Mouse (Mus musculus) G1E (cell line): ENCODE results near the gene Smarca4. TPM values are rescaled to one million over a fixed set of nuclear protein-coding genes. Genes with fewer than 3 reads are reported as not detected.

Experiments
- ATAC-seq: 2 replicates; pipeline ENCODE4 v1.8.0; 2016; ENCODE audit warnings: mild to moderate bottlenecking; ENCODE audit not compliant: insufficient number of reproducible peaks, poor library complexity, low FRiP score, severe bottlenecking; ENCODE audit errors: extremely low read depth
- DNase-seq: peaks from one replicate; pipeline ENCODE4 v3.0.0; 2012; ENCODE audit warnings: low spot score
- H3K27me3 ChIP-seq: 2 replicates; pipeline ENCODE4 v1.6.1; 2012; ENCODE audit warnings: mild to moderate bottlenecking, low read length, inconsistent platforms; ENCODE audit not compliant: insufficient read depth
- H3K36me3 ChIP-seq: replicated peaks from 2 replicates; pipeline ENCODE3; 2012; ENCODE audit warnings: mild to moderate bottlenecking, inconsistent platforms
- H3K4me1 ChIP-seq: 2 replicates; pipeline ENCODE4 v1.6.1; 2012; ENCODE audit warnings: low read depth, low read length, inconsistent platforms, mixed read lengths; ENCODE audit not compliant: insufficient read depth
- H3K4me3 ChIP-seq: 2 replicates; pipeline ENCODE4 v1.5.1; 2012; ENCODE audit warnings: low read depth, mild to moderate bottlenecking, inconsistent platforms, low read length, moderate library complexity, mixed read lengths
- H3K9me3 ChIP-seq: replicated peaks from 2 replicates; pipeline ENCODE4 v1.6.1; 2012; ENCODE audit warnings: inconsistent platforms
- CTCF ChIP-seq: IDR thresholded peaks from 2 replicates; pipeline ENCODE4 v1.5.1; 2012; ENCODE audit warnings: low read depth, low read length, inconsistent platforms, mixed read lengths
- GATA1 ChIP-seq: IDR thresholded peaks from 2 replicates; pipeline ENCODE4 v1.6.1; 2012; ENCODE audit warnings: borderline replicate concordance, low read length, inconsistent platforms, mixed read lengths
- GATA2 ChIP-seq: IDR thresholded peaks from 2 replicates; pipeline ENCODE4 v1.6.1; 2012; ENCODE audit warnings: low read depth, low read length, inconsistent platforms, borderline replicate concordance
- POLR2AphosphoS5 ChIP-seq: IDR thresholded peaks from 2 replicates; pipeline ENCODE4 v1.6.1; 2012; ENCODE audit warnings: low read depth, low read length, inconsistent platforms; ENCODE audit not compliant: insufficient replicate concordance
- TAL1 ChIP-seq: conservative IDR thresholded peaks from 2 replicates; pipeline ENCODE4 v1.6.1; 2012; ENCODE audit warnings: low read depth, low read length, inconsistent platforms, mixed read lengths
- polyA plus RNA-seq: library from polyadenylated mRNA; stranded (reverse); fragments of >175 nt; gene quantifications from 2 replicates; pipeline ENCODE4 v1.2.3, GENCODE M21; 2012
- total RNA-seq, 2 experiments: library from RNA; stranded (forward) in 1 of 2; stranded (reverse) in 1 of 2; fragments of 200-1000 nt in 1 of 2; fragments of >200 nt in 1 of 2; fragmentation: Nextera tagmentation in 1 of 2; gene quantifications; 2 replicates each; pipeline ENCODE4 v1.2.3; 2014 to 2017

The Smarca4 gene
- total and polyA plus RNA-seq, 3 experiments = 46.1 to 220 (median 85.6) TPM

- DNase-seq (no peak), ATAC-seq (no peak)
- TF ChIP-seq POLR2AphosphoS5 (no peak), GATA2 (no peak), CTCF (no peak), TAL1 (no peak), GATA1 (no peak)
- Histone ChIP-seq H3K27me3 (no peaks in the 10 kb centered on the region), H3K4me1 (peaks cover 44% of the 10 kb centered on the region), H3K36me3 (peaks cover 92% of the 10 kb centered on the region), H3K4me3 (no peak overlapping the region), H3K9me3 (no peaks in the 10 kb centered on the region)
Observed at GRCm38 (mm10) chr9:21752252-21752792, 136.4 kb downstream of the Smarca4 start.

Other genes with a start within 250 kb of the Smarca4 start
- gene Ilf3, start 248.3 kb upstream of the Smarca4 start, total RNA-seq (2014; fragmentation: Nextera tagmentation) = 87.9 and 94.1 TPM in 2 replicates
- 79.7 and 81.3 TPM in 2 replicates for gene Ilf3, start 248.3 kb upstream of the Smarca4 start, total RNA-seq (2017)
- gene Ilf3, start 248.3 kb upstream of the Smarca4 start, polyA plus RNA-seq = 123 and 138 TPM in 2 replicates
- 20.7 and 26.4 TPM in 2 replicates for gene Qtrt1, start 204.3 kb upstream of the Smarca4 start, total RNA-seq (2014; fragmentation: Nextera tagmentation)
- gene Qtrt1, start 204.3 kb upstream of the Smarca4 start, total RNA-seq (2017) = 34.3 and 43.8 TPM in 2 replicates
- gene Qtrt1, start 204.3 kb upstream of the Smarca4 start, polyA plus RNA-seq = 70.9 and 72.7 TPM in 2 replicates
- 193 and 214 TPM in 2 replicates for gene Dnm2, start 191.3 kb upstream of the Smarca4 start, total RNA-seq (2014; fragmentation: Nextera tagmentation)
- gene Dnm2, start 191.3 kb upstream of the Smarca4 start, total RNA-seq (2017) = 72.7 and 74.3 TPM in 2 replicates
- gene Dnm2, start 191.3 kb upstream of the Smarca4 start, polyA plus RNA-seq = 427 and 533 TPM in 2 replicates
- gene Tmed1, start 105.9 kb upstream of the Smarca4 start, total RNA-seq (2014; fragmentation: Nextera tagmentation) = 2.4 TPM in 1 of 2 replicates, not detected in the other
- 8.0 and 10.5 TPM in 2 replicates for gene Tmed1, start 105.9 kb upstream of the Smarca4 start, total RNA-seq (2017)
- 6.2 and 6.3 TPM in 2 replicates for gene Tmed1, start 105.9 kb upstream of the Smarca4 start, polyA plus RNA-seq
- gene AB124611, start 90.0 kb upstream of the Smarca4 start, total RNA-seq (2014; fragmentation: Nextera tagmentation) = 1.1 and 2.9 TPM in 2 replicates
- 4.9 and 5.5 TPM in 2 replicates for gene AB124611, start 90.0 kb upstream of the Smarca4 start, total RNA-seq (2017)
- 2.4 and 2.6 TPM in 2 replicates for gene AB124611, start 90.0 kb upstream of the Smarca4 start, polyA plus RNA-seq
- gene Carm1, start 69.3 kb upstream of the Smarca4 start, total RNA-seq (2014; fragmentation: Nextera tagmentation) = 71.9 and 79.5 TPM in 2 replicates
- gene Carm1, start 69.3 kb upstream of the Smarca4 start, total RNA-seq (2017) = 10.0 and 12.5 TPM in 2 replicates
- 143 and 160 TPM in 2 replicates for gene Carm1, start 69.3 kb upstream of the Smarca4 start, polyA plus RNA-seq
- gene Timm29, start 23.4 kb upstream of the Smarca4 start, total RNA-seq (2014; fragmentation: Nextera tagmentation) = 25.1 and 25.5 TPM in 2 replicates
- gene Timm29, start 23.4 kb upstream of the Smarca4 start, total RNA-seq (2017) = 30.7 and 35.9 TPM in 2 replicates
- gene Timm29, start 23.4 kb upstream of the Smarca4 start, polyA plus RNA-seq = 18.3 and 20.0 TPM in 2 replicates
- gene Yipf2, start 23.3 kb upstream of the Smarca4 start, total RNA-seq (2014; fragmentation: Nextera tagmentation) = 6.8 and 8.5 TPM in 2 replicates
- gene Yipf2, start 23.3 kb upstream of the Smarca4 start, total RNA-seq (2017) = 13.2 and 19.0 TPM in 2 replicates
- 4.7 and 5.1 TPM in 2 replicates for gene Yipf2, start 23.3 kb upstream of the Smarca4 start, polyA plus RNA-seq
- gene Ldlr, start 107.3 kb downstream of the Smarca4 start, total RNA-seq (2014; fragmentation: Nextera tagmentation) = 17.4 and 21.9 TPM in 2 replicates
- 52.1 and 55.9 TPM in 2 replicates for gene Ldlr, start 107.3 kb downstream of the Smarca4 start, total RNA-seq (2017)
- gene Ldlr, start 107.3 kb downstream of the Smarca4 start, polyA plus RNA-seq = 27.8 and 37.5 TPM in 2 replicates
- 49.8 and 61.5 TPM in 2 replicates for gene Spc24, start 144.1 kb downstream of the Smarca4 start, total RNA-seq (2014; fragmentation: Nextera tagmentation)
- gene Spc24, start 144.1 kb downstream of the Smarca4 start, total RNA-seq (2017) = 91.2 and 126 TPM in 2 replicates
- gene Spc24, start 144.1 kb downstream of the Smarca4 start, polyA plus RNA-seq = 116 and 128 TPM in 2 replicates
- not detected in 2 replicates for gene Kank2, start 182.6 kb downstream of the Smarca4 start, total RNA-seq (2014; fragmentation: Nextera tagmentation)
- gene Kank2, start 182.6 kb downstream of the Smarca4 start, total RNA-seq (2017) = under 0.01 TPM in 2 replicates
- gene Kank2, start 182.6 kb downstream of the Smarca4 start, polyA plus RNA-seq = not detected in 2 replicates
- gene Angptl8, start 219.3 kb downstream of the Smarca4 start, total RNA-seq (2014; fragmentation: Nextera tagmentation) = not detected in 2 replicates
- gene Angptl8, start 219.3 kb downstream of the Smarca4 start, total RNA-seq (2017) = not detected in 2 replicates
- not detected in 2 replicates for gene Angptl8, start 219.3 kb downstream of the Smarca4 start, polyA plus RNA-seq
- 12.7 and 16.8 TPM in 2 replicates for gene Dock6, start 236.5 kb downstream of the Smarca4 start, total RNA-seq (2014; fragmentation: Nextera tagmentation)
- 3.7 and 3.9 TPM in 2 replicates for gene Dock6, start 236.5 kb downstream of the Smarca4 start, total RNA-seq (2017)
- gene Dock6, start 236.5 kb downstream of the Smarca4 start, polyA plus RNA-seq = 11.3 and 11.6 TPM in 2 replicates